Mouse (Mus musculus) kidney, adult 2 months (tissue): ENCODE results near the gene Adcy10.

Experiments used
- CTCF ChIP-seq: fragments of 200-500 bp; conservative IDR thresholded peaks from 2 replicates; pipeline ENCODE4 v1.5.1; 2011; ENCODE audit warnings: low read depth, mild to moderate bottlenecking, control low read depth, low read length, moderate library complexity, mixed read lengths; ENCODE audit not compliant: insufficient read depth, insufficient read length
- POLR2A ChIP-seq: fragments of 200-500 bp; IDR thresholded peaks from one replicate; pipeline ENCODE4 v1.6.1; 2011; ENCODE audit warnings: low read depth, low read length, control low read depth

- TF ChIP-seq CTCF (no peak), POLR2A (no peak)
Observed at GRCm38 (mm10) chr1:165609495-165610320, 124.7 kb downstream of the Adcy10 start.
